Mouse (Mus musculus) kidney, postnatal 14 days (tissue): ENCODE results near the gene BC049352.

Source experiments
- DNase-seq: peaks from one replicate; pipeline ENCODE4 v3.0.0; 2022; ENCODE audit warnings: mixed read lengths

The BC049352 gene

GRCm38 (mm10) chr9:45251990-45252389 is 70.2 kb downstream of the BC049352 start:
- DNase-seq = no peak

DNA sequence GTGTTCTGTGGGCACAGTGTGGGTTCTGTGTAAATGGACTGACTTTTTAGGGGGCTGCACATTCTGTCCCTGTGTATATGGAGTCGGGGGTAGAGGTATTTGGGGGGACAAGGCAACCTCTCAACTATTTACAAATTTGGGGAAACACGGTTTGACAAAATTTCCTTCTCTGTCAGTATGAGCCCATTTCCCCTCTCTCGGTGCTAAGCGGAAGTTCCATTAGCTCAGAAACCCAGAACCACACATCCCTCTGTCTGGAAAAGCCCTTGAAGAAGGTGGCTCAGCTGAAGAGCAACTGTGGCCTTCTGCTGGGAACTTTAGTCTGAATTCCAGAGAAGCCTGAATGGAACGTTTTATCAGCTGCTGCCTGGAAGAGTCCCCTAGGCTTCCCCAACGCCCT is 70.6 kb downstream of the BC049352 start:
- DNase-seq = no peak

- DNase-seq = no peak
Measured at GRCm38 (mm10) chr9:45254021-45254420, 72.2 kb downstream of the BC049352 start.

DNA sequence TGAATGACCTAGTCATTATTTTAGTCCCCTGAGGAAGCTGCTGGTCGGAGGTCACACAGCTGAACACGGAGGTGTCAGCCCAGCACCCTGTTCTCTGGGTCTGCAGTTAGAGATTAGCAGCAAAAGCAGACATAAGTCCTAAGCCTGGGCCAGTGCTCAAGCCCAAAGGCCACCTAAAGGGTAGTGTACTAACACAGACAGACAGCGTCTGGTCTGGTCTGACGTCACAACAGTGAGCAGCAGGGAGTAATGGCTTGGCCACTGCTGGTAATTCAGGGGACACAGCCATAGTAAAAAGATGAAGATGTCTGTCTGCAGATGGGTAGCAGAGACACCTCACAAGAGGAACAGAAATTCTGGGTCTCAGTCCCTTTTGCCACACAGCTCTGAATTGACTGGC is 72.8 kb downstream of the BC049352 start:
- no peak for DNase-seq

GRCm38 (mm10) chr9:45255431-45255830 is 73.6 kb downstream of the BC049352 start:
- peak; percentile 12 for DNase-seq

GRCm38 (mm10) chr9:45255967-45256366 is 74.2 kb downstream of the BC049352 start:
- no peak for DNase-seq

DNA sequence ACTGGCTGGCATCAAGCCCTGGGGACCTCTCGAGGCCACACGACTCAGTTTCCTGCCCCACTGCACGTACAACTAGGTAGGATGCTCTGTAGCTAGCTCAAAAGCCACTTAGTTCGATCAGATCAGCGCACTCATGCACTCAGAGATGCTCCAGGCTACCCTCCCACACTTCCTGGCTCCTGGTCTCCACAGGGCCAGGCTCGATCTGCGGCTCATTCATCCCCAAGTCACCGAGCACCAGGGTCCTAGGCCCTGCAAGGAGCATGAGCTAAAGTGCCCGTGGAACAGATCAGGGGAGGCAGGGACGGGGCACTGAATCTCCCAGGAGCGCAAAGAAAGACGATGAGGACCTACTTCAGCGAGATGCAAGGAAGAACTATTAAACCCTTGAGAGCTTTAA is 77.3 kb downstream of the BC049352 start:
- DNase-seq = no peak

- peak; percentile 74 for DNase-seq
Measured at GRCm38 (mm10) chr9:45261466-45261865, 79.7 kb downstream of the BC049352 start.

DNA sequence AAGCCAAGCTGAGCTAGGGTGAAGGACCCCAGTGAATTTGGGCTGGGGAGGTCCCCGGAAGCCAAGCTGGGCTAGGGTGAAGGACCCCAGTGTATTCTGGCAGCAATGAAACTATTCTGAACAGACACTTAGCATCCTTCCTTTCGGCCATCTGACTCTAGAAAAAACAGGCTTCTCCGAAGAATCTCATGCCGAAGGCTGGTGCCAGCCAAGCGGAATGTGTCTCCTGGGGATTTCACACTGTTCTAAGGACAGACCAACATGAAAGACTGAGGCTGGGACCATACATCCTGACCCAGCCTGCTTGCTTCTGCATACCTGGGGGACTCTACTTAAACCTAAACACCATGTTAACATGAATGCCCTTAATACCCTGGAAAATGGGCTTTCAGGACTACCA is 80.1 kb downstream of the BC049352 start:
- DNase-seq = no peak

GRCm38 (mm10) chr9:45267099-45267498 is 85.3 kb downstream of the BC049352 start:
- no peak for DNase-seq

GRCm38 (mm10) chr9:45268079-45268478 is 86.3 kb downstream of the BC049352 start:
- DNase-seq = no peak

- DNase-seq = peak; percentile 70
Measured at GRCm38 (mm10) chr9:45268597-45269325, 87.0 kb downstream of the BC049352 start, which contains the start of gene Il10ra. TSS of gene Il10ra (minus strand) at chr9:45269149.

GRCm38 (mm10) chr9:45272213-45272612 is 90.4 kb downstream of the BC049352 start:
- DNase-seq = no peak

DNA sequence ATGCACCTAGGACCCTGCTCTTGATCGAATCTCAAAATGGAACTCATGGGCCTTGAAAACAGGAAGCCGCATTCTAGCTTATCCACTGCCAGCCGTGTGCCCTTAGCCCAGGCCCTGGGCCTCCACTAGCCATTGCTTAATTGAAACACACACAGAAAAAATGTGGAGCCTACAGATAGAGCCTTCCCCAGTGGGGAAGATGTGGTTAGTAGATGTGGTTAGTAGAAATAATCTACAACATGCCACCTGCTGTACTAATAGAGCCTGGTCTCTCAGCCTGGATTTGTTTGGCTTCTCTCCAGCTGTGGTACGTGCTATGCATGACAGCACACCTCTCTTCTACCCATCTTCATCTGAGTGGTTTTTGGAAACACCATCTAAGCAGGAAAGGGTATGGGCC is 92.4 kb downstream of the BC049352 start:
- DNase-seq = no peak

DNA sequence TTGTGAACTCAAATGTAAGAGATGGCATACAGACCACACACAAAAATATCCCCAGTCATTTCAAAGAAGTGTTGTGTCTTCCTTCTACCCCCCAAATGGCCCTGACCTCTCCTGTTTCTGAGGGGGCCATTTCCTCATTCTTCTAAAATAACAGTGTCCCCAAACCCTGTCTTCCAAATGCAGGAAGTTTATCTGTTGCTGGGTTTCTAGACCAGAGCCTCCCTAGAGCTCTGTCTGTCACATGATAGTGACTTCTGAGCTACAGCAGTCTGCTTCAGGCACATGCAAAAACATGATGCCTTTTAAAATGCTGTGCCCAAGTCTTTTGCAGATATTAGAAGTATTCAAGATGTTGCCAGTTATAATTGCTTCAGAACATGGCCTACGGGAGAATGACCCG is 92.8 kb downstream of the BC049352 start:
- no peak for DNase-seq

- DNase-seq = no peak
Measured at GRCm38 (mm10) chr9:45280059-45280458, 98.3 kb downstream of the BC049352 start.

DNA sequence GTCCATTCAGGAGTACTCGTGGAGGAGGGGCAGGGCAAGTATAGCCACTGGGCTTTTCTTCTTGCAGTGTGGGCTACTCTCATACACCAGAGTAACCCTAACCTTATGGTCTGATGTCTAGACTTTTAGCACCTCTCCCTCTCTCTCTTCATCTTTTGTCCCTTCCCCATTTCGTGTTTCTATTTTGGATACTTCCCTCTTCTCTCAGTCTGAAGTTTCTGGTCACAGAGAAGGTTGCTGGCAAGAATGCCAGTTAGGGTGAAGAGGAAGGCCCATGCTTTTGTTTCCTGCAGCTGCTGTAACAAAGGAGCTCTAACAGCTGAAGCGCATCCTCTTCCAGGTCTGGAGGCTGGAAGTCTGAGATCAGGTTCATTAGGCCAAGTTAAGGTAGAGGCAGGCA is 99.1 kb downstream of the BC049352 start:
- no peak for DNase-seq

GRCm38 (mm10) chr9:45282466-45282865 is 100.7 kb downstream of the BC049352 start:
- DNase-seq = no peak

DNA sequence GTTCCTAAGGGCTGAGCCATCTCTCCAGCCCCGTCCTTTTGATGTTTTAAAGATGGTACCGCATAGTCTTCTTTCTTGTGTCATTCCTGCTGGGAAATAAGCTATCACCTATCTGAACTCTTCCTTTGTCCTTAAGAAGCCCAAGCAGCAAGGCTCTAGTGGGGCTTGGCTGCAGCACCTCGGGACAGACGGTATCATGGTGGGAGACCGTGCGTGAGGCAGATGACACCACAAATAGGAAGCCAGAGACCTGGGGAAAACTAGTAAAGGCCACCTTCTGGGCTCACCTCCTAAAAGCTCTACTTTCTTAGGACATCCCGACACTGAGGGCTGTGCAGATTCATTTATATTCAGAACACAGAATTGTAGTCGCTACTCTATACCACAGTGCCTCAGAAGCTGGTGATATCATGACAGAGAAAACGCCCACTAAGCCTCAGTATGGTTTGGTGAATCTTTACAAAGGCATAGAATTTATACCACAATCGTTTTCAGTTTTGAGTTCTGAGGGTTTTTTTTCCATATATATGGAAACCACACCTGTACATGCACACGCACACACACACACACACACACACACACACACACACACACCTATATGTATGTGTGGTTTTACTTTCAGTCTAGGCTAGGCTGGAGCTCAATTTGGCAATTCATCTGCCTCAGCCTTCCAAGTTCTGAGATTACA is 109.8 kb downstream of the BC049352 start:
- no peak for DNase-seq

- no peak for DNase-seq
Measured at GRCm38 (mm10) chr9:45294210-45295011, 112.6 kb downstream of the BC049352 start.

DNA sequence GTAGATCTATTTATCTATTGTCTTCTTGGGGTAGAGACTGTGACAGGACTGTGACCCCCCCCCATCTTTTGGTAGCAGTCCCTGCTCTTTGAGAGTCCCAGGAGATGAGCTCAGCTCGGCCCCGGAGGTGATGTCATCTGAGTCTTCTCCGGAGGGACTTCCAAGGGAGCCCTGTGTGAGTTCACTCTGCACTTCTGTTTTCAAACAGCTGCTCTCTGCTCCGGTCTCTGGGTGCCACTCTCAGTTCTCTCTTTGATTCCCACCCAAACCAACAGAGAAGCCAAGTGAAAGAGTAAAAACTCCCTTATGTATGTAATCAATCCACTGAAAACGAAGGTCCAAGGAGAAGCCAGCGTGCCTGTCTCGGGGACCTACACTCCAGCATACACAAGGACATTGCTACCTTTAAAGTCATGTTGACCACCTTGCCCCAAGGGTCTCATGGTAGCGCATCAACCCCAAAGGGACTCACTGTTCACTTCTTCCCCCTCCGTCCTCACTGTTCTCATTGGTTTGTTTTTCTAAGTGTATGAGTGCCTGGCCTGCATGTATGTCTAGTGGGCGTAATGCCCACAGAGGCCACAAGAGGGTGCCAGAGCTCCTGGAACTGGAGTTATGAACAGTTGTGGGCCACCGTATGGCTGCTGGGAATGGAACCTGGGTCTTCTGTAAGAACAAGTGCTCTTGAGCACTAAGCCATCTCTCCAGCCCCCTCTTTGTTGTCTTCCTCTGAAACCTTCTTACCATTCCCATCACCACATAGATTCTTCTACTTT is 117.6 kb downstream of the BC049352 start:
- DNase-seq = peak; percentile 33
